Mouse (Mus musculus): ENCODE results near the gene Tnks1bp1. TPM values are rescaled to one million over a fixed set of nuclear protein-coding genes. Genes with fewer than 3 reads are reported as not detected.

Gene Tnks1bp1
- total RNA-seq, 2 experiments from 2014 or later, result 52.1 to 69.1 TPM

- DNase-seq, result no peak
These were observed 43.5 kb downstream of the Tnks1bp1 start for GRCm38 (mm10) chr2:85091325-85091724.

- peak; percentile 0 for DNase-seq
These were observed 45.6 kb downstream of the Tnks1bp1 start for GRCm38 (mm10) chr2:85093376-85093775.

GRCm38 (mm10) chr2:85095906-85096305, 48.1 kb downstream of the Tnks1bp1 start:
- peak; percentile 1 for DNase-seq

- DNase-seq, result no peak
These were observed 50.2 kb downstream of the Tnks1bp1 start for GRCm38 (mm10) chr2:85098014-85098413.

- peak; percentile 57 for DNase-seq
These were observed 51.1 kb downstream of the Tnks1bp1 start for GRCm38 (mm10) chr2:85098824-85099511.

- DNase-seq, result no peak
These were observed 55.4 kb downstream of the Tnks1bp1 start for GRCm38 (mm10) chr2:85103201-85103600.

GRCm38 (mm10) chr2:85105426-85106013, 57.7 kb downstream of the Tnks1bp1 start:
- DNase-seq, result no peak

- no peak for DNase-seq
These were observed 58.4 kb downstream of the Tnks1bp1 start for GRCm38 (mm10) chr2:85106068-85106790.

- no peak for DNase-seq
These were observed 59.1 kb downstream of the Tnks1bp1 start for GRCm38 (mm10) chr2:85106941-85107340.

GRCm38 (mm10) chr2:85110288-85110875, 62.6 kb downstream of the Tnks1bp1 start:
- no peak for DNase-seq

Other genes with a start within 250 kb of the Tnks1bp1 start
- gene Ube2l6, start 249.2 kb upstream of the Tnks1bp1 start, total RNA-seq (2021), result 10 to 100 TPM in 1 of 2 experiments, 1 to 10 TPM in 1; 7.2 to 10.0 TPM
- 10 to 100 TPM; 64.0 to 71.1 TPM for gene Smtnl1, start 225.4 kb upstream of the Tnks1bp1 start, total RNA-seq (2021)
- gene Timm10, start 221.0 kb upstream of the Tnks1bp1 start, total RNA-seq (2021), result 10 to 100 TPM; 42.9 to 46.1 TPM
- gene Slc43a1, start 209.2 kb upstream of the Tnks1bp1 start, total RNA-seq (2021), result 1 to 10 TPM; 6.4 to 6.7 TPM
- 1 to 10 TPM; 1.0 TPM for gene Rtn4rl2, start 161.3 kb upstream of the Tnks1bp1 start, total RNA-seq (2021)
- gene Slc43a3, start 111.4 kb upstream of the Tnks1bp1 start, total RNA-seq (2021), result 10 to 100 TPM; 18.9 to 20.0 TPM
- 1 to 10 TPM in 1 of 2 experiments, not detected in 1; 4.8 TPM for gene Prg2, start 67.6 kb upstream of the Tnks1bp1 start, total RNA-seq (2021)
- gene Prg3, start 59.8 kb upstream of the Tnks1bp1 start, total RNA-seq (2021), result not detected
- 10 to 100 TPM; 50.9 to 66.6 TPM for gene Ssrp1, start 10.8 kb upstream of the Tnks1bp1 start, total RNA-seq (2021)
- gene P2rx3, start 10.6 kb upstream of the Tnks1bp1 start, total RNA-seq (2021), result under 1 TPM; 0.88 to 0.92 TPM
- gene Aplnr, start 88.2 kb downstream of the Tnks1bp1 start, total RNA-seq (2021), result 10 to 100 TPM; 67.2 to 88.4 TPM
- 1 to 10 TPM; 5.9 to 6.8 TPM for gene Lrrc55, start 149.2 kb downstream of the Tnks1bp1 start, total RNA-seq (2021)